Mouse (Mus musculus) gastrocnemius, adult 2 months (tissue): ENCODE data around the gene Mtrr. TPM values are rescaled to one million over a fixed set of nuclear protein-coding genes. Genes with fewer than 3 reads are reported as not detected.

Experiments
- DNase-seq: peaks from one replicate; pipeline ENCODE4 v3.0.0; 2022
- H3K27ac ChIP-seq: fragments of 200-600 bp; 2 replicates; pipeline ENCODE4 v1.8.1; 2022; ENCODE audit warnings: mild to moderate bottlenecking
- H3K4me3 ChIP-seq: fragments of 200-600 bp; 2 replicates; pipeline ENCODE4 v1.8.1; 2022; ENCODE audit warnings: mild to moderate bottlenecking, moderate library complexity
- CTCF ChIP-seq: fragments of 200-600 bp; IDR thresholded peaks from 2 replicates; pipeline ENCODE4 v1.8.1; 2022; ENCODE audit warnings: antibody characterized with exemption, mild to moderate bottlenecking, moderate library complexity
- intact Hi-C: fragments of 180-260 bp; cut with DNase I; formaldehyde crosslinking; loops from one replicate; pipeline ENCODE4 v1.15.1; 2025
- long read RNA-seq, 2 experiments: library from polyadenylated mRNA; stranded (forward); transcript quantifications; one replicate each; pipeline ENCODE4 v2.0.0; 2021
- total RNA-seq, 2 experiments: library from RNA; stranded (reverse); gene quantifications; 2 replicates each; pipeline ENCODE4 v1.2.3; 2021

Gene Mtrr
- total RNA-seq, result 10 to 100 TPM; 26.9 to 28.7 TPM
- long read RNA-seq, experiment 1, transcript Mtrr-201 (15 exons, 3,692 nt), result major isoform, 42 of 58 reads
- long read RNA-seq, experiment 1, partial matches to known transcripts, result 6 of 58 reads
- long read RNA-seq, experiment 1, other reads (novel, unspliced or antisense), result 9 of 58 reads
- long read RNA-seq, experiment 2, transcript Mtrr-201 (15 exons, 3,692 nt), result major isoform, 37 of 52 reads
- long read RNA-seq, experiment 2, partial matches to known transcripts, result 4 of 52 reads
- long read RNA-seq, experiment 2, other reads (novel, unspliced or antisense), result 9 of 52 reads

DNA sequence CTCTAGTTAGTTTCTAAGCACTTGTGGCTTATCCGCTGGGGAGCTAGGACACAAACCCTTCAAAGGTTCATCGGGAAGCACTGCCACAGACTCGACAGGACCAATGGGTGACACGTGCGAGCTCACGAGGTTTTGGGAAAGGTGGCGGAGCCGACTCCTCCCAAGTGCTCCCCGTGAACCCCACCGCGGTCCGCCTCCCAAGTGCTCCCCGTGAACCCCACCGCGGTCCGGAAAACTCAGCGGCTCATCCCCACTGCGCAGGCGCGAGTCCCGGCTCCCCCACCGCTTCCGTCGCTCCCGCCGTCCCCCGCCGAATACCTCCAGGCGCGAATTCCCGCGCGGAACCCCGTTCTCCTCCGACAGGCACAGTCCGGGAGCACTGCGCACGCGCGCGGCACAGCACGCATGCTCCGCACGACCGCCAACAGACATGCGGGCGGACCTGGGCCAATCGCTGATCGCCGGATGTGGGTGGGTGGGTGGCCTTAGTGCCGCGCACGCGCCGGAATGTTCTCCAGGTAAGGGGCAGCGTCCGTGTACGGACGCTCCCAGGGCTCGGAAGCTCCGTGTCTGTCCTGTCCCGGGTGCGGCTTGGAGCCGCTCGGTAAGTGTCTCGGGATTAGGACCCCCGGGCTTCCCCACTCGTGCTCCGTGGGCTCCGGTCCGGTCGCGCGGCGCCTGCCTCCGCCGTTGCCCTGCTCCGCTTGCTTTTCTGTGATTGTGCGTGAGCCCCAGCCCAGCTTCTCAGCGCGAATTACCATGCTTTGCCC lies at the start of gene Mtrr, which contains the start of gene Fastkd3:
Gene Mtrr, minus strand, starts transcription at position 403 of the 770 bp plus-strand sequence.
Gene Fastkd3, plus strand, starts transcription at position 488 of the 770 bp plus-strand sequence.
- DNase-seq, result peak; percentile 99
- TF ChIP-seq CTCF, result no peak
- peak within 1 kb of the TSS; percentile 93 for H3K27ac ChIP-seq
- intact Hi-C loops, result loop anchor here (5.0 to 10.0 kb wide), 2 partner anchors 423 to 1030 kb away; partner anchors contain the start of gene Srd5a1
- peak within 1 kb of the TSS; percentile 95 for H3K4me3 ChIP-seq

DNA sequence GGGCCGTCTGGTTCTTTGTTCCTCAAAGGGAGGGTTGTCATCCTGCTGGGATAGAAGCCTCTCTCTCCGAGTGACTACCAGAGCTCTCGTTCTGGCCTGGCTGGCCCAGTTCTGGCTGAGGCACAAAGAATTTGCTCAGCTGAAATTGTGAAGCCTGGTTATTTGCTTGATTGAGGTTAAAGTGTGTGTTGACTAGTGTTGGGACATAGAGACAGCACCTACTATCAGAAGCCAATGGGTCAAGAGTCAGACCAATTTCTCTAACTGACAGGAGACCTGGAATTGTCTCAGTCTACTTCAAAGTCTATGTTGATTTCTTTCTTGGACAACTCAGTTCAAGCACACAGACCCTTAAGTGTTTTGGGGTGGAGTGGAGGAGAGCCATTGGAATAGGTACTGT lies 45.1 kb upstream of the Mtrr start:
- no peak for DNase-seq
- H3K4me3 ChIP-seq, result no peak overlapping the region
- TF ChIP-seq CTCF, result no peak
- H3K27ac ChIP-seq, result no peak overlapping the region
- intact Hi-C loops, result no loop called here

- Histone ChIP-seq H3K27ac (no peak overlapping the region), H3K4me3 (no peak overlapping the region)
- intact Hi-C loops, result no loop called here
- DNase-seq, result no peak
- TF ChIP-seq CTCF, result peak; percentile 36; the same call in 1 of the 2 replicates
Measured at GRCm38 (mm10) chr13:68622792-68623191, 40.8 kb upstream of the Mtrr start.

DNA sequence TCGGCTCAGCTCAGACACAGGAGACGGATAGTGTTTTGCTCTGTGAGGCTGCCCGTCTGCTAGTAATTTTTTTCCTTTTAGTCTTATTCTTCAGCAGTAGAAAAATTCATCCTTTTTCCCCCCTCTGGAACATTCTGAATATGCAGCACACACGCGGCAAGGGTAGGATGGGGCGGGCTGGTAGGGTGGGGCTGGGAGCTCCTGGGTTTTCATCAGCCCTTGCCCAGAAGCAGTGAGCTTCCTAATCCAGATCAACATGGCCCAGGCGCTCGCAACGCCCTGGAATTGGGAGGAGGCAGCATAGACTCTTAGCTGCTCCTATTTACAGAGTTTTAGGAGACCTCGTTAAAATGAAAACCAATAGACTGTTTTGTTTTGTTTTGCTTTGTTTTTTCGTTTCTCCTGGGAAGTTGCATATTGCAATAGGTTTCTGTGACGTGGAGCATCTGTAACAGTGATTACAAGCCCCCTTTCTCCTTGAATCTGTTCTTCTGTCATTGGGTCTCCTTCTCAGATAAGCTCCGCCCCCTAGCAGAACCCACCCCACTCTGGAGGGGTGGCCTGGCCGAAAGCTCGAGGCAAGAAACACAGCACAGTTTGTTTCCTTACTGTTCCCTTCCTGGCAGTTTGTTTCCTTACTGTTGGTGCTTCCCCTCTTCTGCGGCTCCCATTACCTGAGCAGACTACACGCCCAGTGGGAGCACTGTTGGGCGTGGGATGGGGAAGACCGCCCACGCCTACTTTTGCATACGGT lies 25.9 kb upstream of the Mtrr start:
- peak overlapping the region; percentile 50 for H3K4me3 ChIP-seq
- H3K27ac ChIP-seq, result peak overlapping the region; percentile 57
- no peak for TF ChIP-seq CTCF
- DNase-seq, result no peak
- intact Hi-C loops, result loop anchor here (5.0 to 10.0 kb wide), 2 partner anchors 477 to 854 kb away; no protein-coding TSS in a partner anchor

GRCm38 (mm10) chr13:68605689-68606126 lies 23.8 kb upstream of the Mtrr start:
- peak overlapping the region; percentile 50 for H3K4me3 ChIP-seq
- H3K27ac ChIP-seq, result no peak overlapping the region
- peak; percentile 40 for DNase-seq
- intact Hi-C loops, result loop anchor here (5.0 to 10.0 kb wide), 2 partner anchors 479 to 857 kb away; no protein-coding TSS in a partner anchor
- no peak for TF ChIP-seq CTCF

- no peak for DNase-seq
- H3K27ac ChIP-seq, result no peak overlapping the region
- intact Hi-C loops, result loop anchor here (10.0 kb wide), 1 partner anchor 482 kb away; no protein-coding TSS in a partner anchor
Measured at GRCm38 (mm10) chr13:68603085-68603484, 21.1 kb upstream of the Mtrr start.

GRCm38 (mm10) chr13:68601184-68601583 lies 19.2 kb upstream of the Mtrr start:
- no peak overlapping the region for H3K4me3 ChIP-seq
- H3K27ac ChIP-seq, result no peak overlapping the region
- intact Hi-C loops, result loop anchor here (10.0 kb wide), 1 partner anchor 484 kb away; no protein-coding TSS in a partner anchor
- peak; percentile 42 for DNase-seq
- TF ChIP-seq CTCF, result peak; percentile 66

More at GRCm38 (mm10) chr13:68603085-68603484, 21.1 kb upstream of the Mtrr start:
- H3K4me3 ChIP-seq, result no peak overlapping the region
- TF ChIP-seq CTCF, result no peak

DNA sequence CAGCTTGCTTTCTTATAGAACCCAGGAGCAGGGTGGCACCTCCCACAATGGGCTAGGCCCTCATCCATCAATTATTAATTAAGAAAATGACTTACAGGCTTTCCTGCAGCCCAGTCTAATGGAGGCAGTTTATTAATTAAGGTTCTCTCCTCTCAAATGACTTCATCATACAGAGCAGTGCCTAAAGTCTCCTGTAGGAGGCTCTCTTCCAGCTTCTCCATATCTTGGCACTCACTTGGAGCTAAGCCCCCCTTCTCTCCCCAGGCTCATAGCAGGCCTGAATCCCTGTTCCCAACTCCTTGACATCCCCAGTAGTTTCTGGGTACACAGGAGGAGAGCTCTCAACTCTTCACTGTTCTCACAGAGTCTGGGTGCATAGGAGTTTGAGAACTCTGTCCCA lies 17.0 kb upstream of the Mtrr start:
- no peak for DNase-seq
- TF ChIP-seq CTCF, result peak; percentile 8; the same call in 1 of the 2 replicates
- intact Hi-C loops, result no loop called here
- Histone ChIP-seq H3K27ac (no peak overlapping the region), H3K4me3 (no peak overlapping the region)

DNA sequence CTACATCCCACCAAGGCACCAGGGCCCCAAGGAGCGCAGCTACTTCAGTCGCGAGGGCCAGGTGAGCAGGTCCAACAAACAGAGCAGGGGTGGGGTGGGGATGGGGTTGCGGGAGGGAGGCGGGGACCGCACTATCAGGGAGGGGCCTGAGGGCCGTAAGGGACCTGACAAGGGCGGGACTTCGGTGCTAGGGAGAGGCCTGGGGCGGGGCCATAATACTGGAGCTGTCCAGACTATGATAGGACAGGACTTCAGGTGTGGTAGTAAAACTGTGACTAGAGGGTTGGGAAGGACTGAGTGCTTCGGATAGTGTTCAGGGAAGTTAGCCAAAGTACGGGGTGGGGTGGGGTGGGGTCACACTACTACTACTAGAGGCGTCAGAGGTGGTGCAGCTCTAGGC lies 15.7 kb upstream of the Mtrr start:
- intact Hi-C loops, result no loop called here
- no peak overlapping the region for H3K4me3 ChIP-seq
- H3K27ac ChIP-seq, result no peak overlapping the region
- TF ChIP-seq CTCF, result no peak
- no peak for DNase-seq

GRCm38 (mm10) chr13:68597199-68597598 lies 15.2 kb upstream of the Mtrr start, which contains the start of gene 1700001L19Rik:
Gene 1700001L19Rik, plus strand, starts transcription at chr13:68597421.
- intact Hi-C loops, result no loop called here
- no peak within 1 kb of the TSS for H3K4me3 ChIP-seq
- no peak within 1 kb of the TSS for H3K27ac ChIP-seq
- TF ChIP-seq CTCF, result no peak
- no peak for DNase-seq

GRCm38 (mm10) chr13:68593797-68594196 lies 11.8 kb upstream of the Mtrr start:
- DNase-seq, result no peak
- peak; percentile 38; the same call in 1 of the 2 replicates for TF ChIP-seq CTCF
- no peak overlapping the region for H3K4me3 ChIP-seq
- H3K27ac ChIP-seq, result no peak overlapping the region
- intact Hi-C loops, result no loop called here

DNA sequence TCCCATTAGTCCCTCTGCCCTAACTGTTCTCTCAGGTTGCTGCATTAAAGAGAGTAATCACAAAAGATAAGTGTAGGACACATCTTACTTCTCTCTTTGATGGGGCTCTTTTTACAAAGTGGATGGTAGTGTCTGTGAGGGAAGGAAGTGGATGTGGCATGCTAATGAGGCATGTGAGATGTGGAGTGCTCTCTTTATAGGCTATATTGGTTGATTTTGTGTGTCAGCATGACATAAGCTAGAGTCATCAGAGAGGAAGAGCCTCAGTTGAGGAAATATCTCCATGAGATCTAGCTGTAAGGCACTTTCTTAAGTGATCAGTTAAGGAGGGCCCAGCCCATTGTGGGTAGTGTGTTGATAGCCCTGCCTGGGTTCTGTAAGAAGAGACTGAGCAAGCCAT lies 6.4 kb upstream of the Mtrr start:
- intact Hi-C loops, result loop anchor here (10.0 kb wide), 1 partner anchor 416 kb away; no protein-coding TSS in a partner anchor

More for the DNA sequence above, 6.4 kb upstream of the Mtrr start:
- H3K27ac ChIP-seq, result no peak overlapping the region
- H3K4me3 ChIP-seq, result no peak overlapping the region
- no peak for TF ChIP-seq CTCF
- no peak for DNase-seq
